Mouse (Mus musculus) C2C12 (cell line): Measurements from ENCODE around the gene Gm27029. TPM values are rescaled to one million over a fixed set of nuclear protein-coding genes. Genes with fewer than 3 reads are reported as not detected.
"Not testable (repeated sequence)": the region's sequence is repeated elsewhere in the genome, so short reads cannot be mapped to it uniquely, and the experiment has no call there.

Experiments used
- H3K27me3 ChIP-seq: one replicate; pipeline ENCODE4 v1.6.1; 2011; ENCODE audit not compliant: control insufficient read depth, insufficient read depth, insufficient read length
- H3K36me3 ChIP-seq: one replicate; pipeline ENCODE4 v1.6.1; 2011; ENCODE audit not compliant: control insufficient read depth, insufficient read depth
- H3K4me3 ChIP-seq: one replicate; pipeline ENCODE4 v1.5.1; 2011; ENCODE audit warnings: mild to moderate bottlenecking, control low read depth; ENCODE audit not compliant: poor library complexity, insufficient read depth, severe bottlenecking
- H3K79me2 ChIP-seq: one replicate; pipeline ENCODE4 v1.6.1; 2011; ENCODE audit not compliant: control insufficient read depth, insufficient read depth
- H3K79me3 ChIP-seq: one replicate; pipeline ENCODE4 v1.6.1; 2011; ENCODE audit warnings: low read depth, control low read depth
- H3ac ChIP-seq: one replicate; pipeline ENCODE3; 2011; ENCODE audit warnings: low read depth; ENCODE audit not compliant: control insufficient read depth, insufficient read length
- CEBPB ChIP-seq: IDR thresholded peaks from one replicate; pipeline ENCODE4 v1.6.1; 2011; ENCODE audit warnings: low read depth, mild to moderate bottlenecking, control low read depth, moderate library complexity
- CTCF ChIP-seq: IDR thresholded peaks from one replicate; pipeline ENCODE4 v1.5.1; 2011; ENCODE audit not compliant: control insufficient read depth, insufficient read depth, insufficient read length
- FOSL1 ChIP-seq: IDR thresholded peaks from one replicate; pipeline ENCODE4 v1.8.0; 2011; ENCODE audit warnings: mild to moderate bottlenecking, low read length; ENCODE audit not compliant: poor library complexity, insufficient read depth, severe bottlenecking
- MAX ChIP-seq: IDR thresholded peaks from one replicate; pipeline ENCODE4 v1.6.1; 2011; ENCODE audit warnings: mild to moderate bottlenecking, control low read depth
- MYOD1 ChIP-seq: IDR thresholded peaks from one replicate; pipeline ENCODE4 v1.6.1; 2011; ENCODE audit warnings: low read depth; ENCODE audit not compliant: control insufficient read depth, insufficient read length
- MYOG ChIP-seq: IDR thresholded peaks from one replicate; pipeline ENCODE4 v1.6.1; 2011; ENCODE audit not compliant: control insufficient read depth, insufficient read length; ENCODE audit errors: extremely low read depth
- USF1 ChIP-seq: IDR thresholded peaks from one replicate; pipeline ENCODE4 v1.6.1; 2011; ENCODE audit warnings: low read depth, mild to moderate bottlenecking, control low read depth, moderate library complexity
- polyA plus RNA-seq: library from polyadenylated mRNA; unstranded; fragments of >200 nt; fragmentation: generic; extraction: Trizol; gene quantifications from one replicate; pipeline ENCODE4 v1.2.1, GENCODE M21; 2012; ENCODE audit warnings: missing spikeins

The Gm27029 gene
- polyA plus RNA-seq, 1 experiment: 5.2 TPM

- no peak overlapping the region for H3K4me3 ChIP-seq
- H3K79me2 ChIP-seq: peaks cover 12% of the 10 kb centered on the region
- H3K79me3 ChIP-seq: peaks cover 4% of the 10 kb centered on the region
- TF ChIP-seq FOSL1 (no peak), MAX (no peak), USF1 (no peak), CTCF (no peak), MYOG (no peak), MYOD1 (no peak), CEBPB (no peak)
- H3K27me3 ChIP-seq: no peaks in the 10 kb centered on the region
- H3K36me3 ChIP-seq: no peaks in the 10 kb centered on the region
- H3ac ChIP-seq: no peak overlapping the region
Measured at GRCm38 (mm10) chr11:101469155-101469554, 44.6 kb upstream of the Gm27029 start.

- H3K79me3 ChIP-seq: peaks cover 6% of the 10 kb centered on the region
- no peak overlapping the region for H3ac ChIP-seq
- no peak overlapping the region for H3K4me3 ChIP-seq
- no peaks in the 10 kb centered on the region for H3K36me3 ChIP-seq
- peaks cover 16% of the 10 kb centered on the region for H3K79me2 ChIP-seq
- no peak for TF ChIP-seq CEBPB
- TF ChIP-seq MYOD1: no peak
- no peak for TF ChIP-seq CTCF
- TF ChIP-seq MAX: no peak
- no peak for TF ChIP-seq MYOG
- no peaks in the 10 kb centered on the region for H3K27me3 ChIP-seq
Measured at GRCm38 (mm10) chr11:101468731-101469130, 44.1 kb upstream of the Gm27029 start.

- H3K36me3 ChIP-seq: no peaks in the 10 kb centered on the region
- H3K27me3 ChIP-seq: no peaks in the 10 kb centered on the region
- H3ac ChIP-seq: peak overlapping the region; percentile 56
- no peak for TF ChIP-seq USF1
- H3K79me3 ChIP-seq: peaks cover 6% of the 10 kb centered on the region
- H3K79me2 ChIP-seq: peaks cover 21% of the 10 kb centered on the region
- peak overlapping the region; percentile 36 for H3K4me3 ChIP-seq
Measured at GRCm38 (mm10) chr11:101468263-101468688, 43.7 kb upstream of the Gm27029 start.

- H3K27me3 ChIP-seq: no peaks in the 10 kb centered on the region
- H3K36me3 ChIP-seq: peaks cover 2% of the 10 kb centered on the region
- peaks cover 27% of the 10 kb centered on the region for H3K79me2 ChIP-seq
- TF ChIP-seq CTCF (peak; percentile 42), CEBPB (no peak), MAX (no peak)
- H3K79me3 ChIP-seq: peaks cover 6% of the 10 kb centered on the region
- peak overlapping the region; percentile 36 for H3K4me3 ChIP-seq
- H3ac ChIP-seq: peak overlapping the region; percentile 58
Measured at GRCm38 (mm10) chr11:101467477-101468262, 43.1 kb upstream of the Gm27029 start.

- not testable (repeated sequence) for H3K79me3 ChIP-seq, H3ac ChIP-seq, H3K27me3 ChIP-seq
- H3K79me2 ChIP-seq: peaks cover 32% of the 10 kb centered on the region
- peaks cover 13% of the 10 kb centered on the region for H3K36me3 ChIP-seq
- H3K4me3 ChIP-seq: peak overlapping the region; percentile 84
Measured at GRCm38 (mm10) chr11:101466552-101466950, 42.0 kb upstream of the Gm27029 start.

- Histone ChIP-seq H3ac (peak within 1 kb of the TSS; percentile 88), H3K79me2 (peaks cover 32% of the 10 kb centered on the region), H3K79me3 (peaks cover 6% of the 10 kb centered on the region), H3K27me3 (no peaks in the 10 kb centered on the region), H3K36me3 (peaks cover 18% of the 10 kb centered on the region), H3K4me3 (peak within 1 kb of the TSS; percentile 84)
- no peak for TF ChIP-seq CTCF
- no peak for TF ChIP-seq CEBPB
- no peak for TF ChIP-seq MYOD1
- TF ChIP-seq MAX: no peak
Measured at GRCm38 (mm10) chr11:101465869-101466551, 41.4 kb upstream of the Gm27029 start, which contains the start of gene Vat1. Gene Vat1, minus strand, starts transcription at chr11:101466230.
